Mouse (Mus musculus): ENCODE measurements at regions not wholly inside any gene's neighbourhood (a gene's known extent, or its start where the extent isn't known, plus 50 kb on each side); places are given as distances from the start of the nearest gene placed in this dataset.
A peak's percentile ranks its signal among the peaks of the same experiment; 100 is the strongest.

DNA sequence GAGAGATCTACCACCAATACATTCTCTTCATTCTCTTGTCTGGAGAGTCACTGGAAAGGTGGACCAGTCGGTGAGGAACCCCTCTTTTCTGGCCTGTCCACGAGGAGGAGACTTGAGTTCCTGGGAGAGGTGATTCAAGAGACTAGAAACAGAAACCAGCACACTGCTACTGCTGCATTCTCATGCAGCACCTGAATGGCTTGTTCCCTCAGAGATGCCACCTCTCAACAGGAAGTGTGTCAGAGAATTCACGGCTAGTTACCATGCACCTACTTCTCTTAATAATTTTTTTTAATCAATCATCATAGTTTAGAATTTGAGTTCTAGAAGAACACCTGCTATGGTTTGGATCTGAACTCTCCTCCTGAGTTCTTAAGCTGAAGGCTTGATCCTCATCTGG is 52.0 kb upstream of the Dynlrb2 start:
- no peak; a peak in 1 of 4 replicates for ATAC-seq (replicated peaks in 1 of 2; ENCODE audit: insufficient read depth in 1 of 2, low FRiP score in 2 of 2, low TSS enrichment in 1 of 2, low read depth in 1 of 2, poor library complexity in 2 of 2, severe bottlenecking in 2 of 2)

DNA sequence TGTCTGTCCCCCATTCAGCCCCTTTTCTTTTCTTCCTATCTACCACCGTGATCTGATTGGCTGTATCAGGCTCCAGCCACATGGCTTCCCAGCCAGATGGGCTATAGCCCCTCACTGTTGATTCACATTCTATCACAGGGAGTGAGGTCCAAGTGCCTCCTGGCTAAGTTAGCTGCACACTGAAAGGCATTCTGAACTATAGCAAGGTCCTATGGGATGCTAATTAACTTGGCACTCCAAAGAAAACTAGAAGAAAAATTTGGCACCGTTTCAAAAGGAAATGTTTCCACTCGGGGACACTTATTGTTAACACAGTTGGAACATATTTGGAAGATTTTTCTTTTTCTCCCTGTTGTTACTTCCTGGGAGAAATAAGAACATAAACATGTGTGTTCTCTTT is 53.4 kb upstream of the Dynlrb2 start:
- no peak for ATAC-seq (replicated peaks in 1 of 2; ENCODE audit: insufficient read depth in 1 of 2, low FRiP score in 2 of 2, low TSS enrichment in 1 of 2, low read depth in 1 of 2, poor library complexity in 2 of 2, severe bottlenecking in 2 of 2)

DNA sequence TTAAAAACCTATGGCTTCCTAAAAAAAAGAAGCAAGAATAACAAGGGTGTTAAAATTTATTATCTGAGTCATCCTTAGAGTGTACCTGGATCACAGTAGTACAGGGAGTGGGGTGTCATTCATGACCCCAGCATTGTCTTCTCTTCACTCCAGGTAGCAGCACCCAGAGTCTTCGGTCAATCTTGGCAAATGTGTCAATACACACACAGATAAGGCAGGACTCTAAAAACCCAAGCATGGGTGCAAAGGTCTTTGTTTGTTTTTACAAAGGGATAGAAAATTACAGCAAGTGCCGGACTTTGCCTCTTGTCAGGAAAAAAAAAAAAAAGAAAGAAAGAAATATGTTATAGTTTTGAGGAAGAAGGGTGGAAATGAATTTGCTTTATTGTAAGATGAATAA is 57.3 kb upstream of the Dynlrb2 start:
- no peak for ATAC-seq (replicated peaks in 1 of 2; ENCODE audit: insufficient read depth in 1 of 2, low FRiP score in 2 of 2, low TSS enrichment in 1 of 2, low read depth in 1 of 2, poor library complexity in 2 of 2, severe bottlenecking in 2 of 2)

DNA sequence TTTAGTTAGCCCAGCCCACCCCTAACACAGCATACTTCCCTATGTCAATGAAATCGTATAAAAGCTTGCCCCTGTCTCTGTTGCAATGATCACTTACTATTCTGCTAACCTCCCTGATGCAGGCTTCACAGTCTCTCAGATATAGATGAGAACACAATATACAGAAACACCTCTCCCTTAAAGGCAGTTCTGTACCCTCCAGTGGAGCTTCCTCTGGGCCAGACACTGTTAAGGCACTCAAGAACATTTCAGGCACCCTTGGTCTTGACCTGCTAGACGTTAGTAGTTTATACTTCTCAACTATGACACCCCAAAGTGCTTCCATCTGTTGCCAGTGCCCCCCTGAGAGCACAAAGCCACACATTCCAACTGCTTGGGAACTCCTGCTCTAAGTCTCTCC is 61.9 kb upstream of the Dynlrb2 start:
- no peak for ATAC-seq (replicated peaks in 1 of 2; ENCODE audit: insufficient read depth in 1 of 2, low FRiP score in 2 of 2, low TSS enrichment in 1 of 2, low read depth in 1 of 2, poor library complexity in 2 of 2, severe bottlenecking in 2 of 2)

DNA sequence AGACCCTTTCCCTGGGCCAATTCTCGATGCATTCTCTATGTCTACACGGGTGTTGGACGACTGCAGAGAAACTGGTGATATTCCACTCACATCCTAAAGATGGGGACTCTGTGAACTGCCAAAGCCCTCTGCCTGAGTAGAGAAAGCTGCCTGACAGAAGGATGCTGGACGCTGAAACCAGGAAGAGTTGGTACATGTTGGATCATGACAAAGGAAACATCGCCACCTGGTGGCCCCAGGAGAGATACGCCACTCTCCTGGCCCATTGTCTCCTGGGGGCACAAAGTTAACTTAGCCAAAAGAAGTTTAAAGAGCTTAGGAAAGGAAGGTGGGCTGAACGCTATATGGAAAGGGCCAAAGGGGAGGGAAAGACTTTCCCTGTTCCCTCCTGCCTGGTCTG is 65.9 kb upstream of the Dynlrb2 start:
- ATAC-seq (replicated peaks in 1 of 2; ENCODE audit: insufficient read depth in 1 of 2, low FRiP score in 2 of 2, low TSS enrichment in 1 of 2, low read depth in 1 of 2, poor library complexity in 2 of 2, severe bottlenecking in 2 of 2): peak; percentile 82 to 92

DNA sequence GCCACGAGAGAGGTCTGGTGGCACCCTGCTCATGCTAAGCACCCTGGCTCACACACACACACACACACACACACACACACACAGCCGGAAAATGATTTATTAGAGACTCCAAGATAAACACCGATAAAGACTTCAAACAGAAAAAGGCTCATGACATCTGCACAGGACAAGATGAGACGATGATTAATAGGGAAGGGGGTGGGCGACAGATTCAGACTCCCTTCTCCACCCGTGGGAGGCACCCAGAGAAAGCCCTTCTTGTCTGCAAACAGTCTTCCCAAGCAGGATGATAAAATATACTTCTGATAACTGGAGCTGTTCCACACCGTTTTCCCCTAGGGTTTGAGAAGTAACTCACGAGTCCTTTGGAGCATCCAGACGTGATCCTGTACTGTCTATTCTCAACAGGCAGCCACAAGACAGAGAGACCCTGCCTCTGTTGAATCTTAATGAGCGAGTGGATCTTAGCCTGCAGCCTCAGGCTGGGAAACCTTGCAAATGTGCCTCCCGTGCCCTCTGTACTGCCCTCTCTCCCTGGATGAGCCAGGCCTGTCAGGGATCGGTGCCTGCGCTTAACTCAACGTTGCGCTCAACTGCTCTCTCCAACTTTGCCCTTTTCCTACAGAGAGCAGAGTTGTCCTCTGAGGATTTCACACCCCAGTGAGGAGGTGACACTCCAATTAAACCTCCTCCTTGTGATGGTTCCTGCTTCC is 69.3 kb upstream of the Dynlrb2 start:
- no peak for ATAC-seq (replicated peaks in 1 of 2; ENCODE audit: insufficient read depth in 1 of 2, low FRiP score in 2 of 2, low TSS enrichment in 1 of 2, low read depth in 1 of 2, poor library complexity in 2 of 2, severe bottlenecking in 2 of 2)

DNA sequence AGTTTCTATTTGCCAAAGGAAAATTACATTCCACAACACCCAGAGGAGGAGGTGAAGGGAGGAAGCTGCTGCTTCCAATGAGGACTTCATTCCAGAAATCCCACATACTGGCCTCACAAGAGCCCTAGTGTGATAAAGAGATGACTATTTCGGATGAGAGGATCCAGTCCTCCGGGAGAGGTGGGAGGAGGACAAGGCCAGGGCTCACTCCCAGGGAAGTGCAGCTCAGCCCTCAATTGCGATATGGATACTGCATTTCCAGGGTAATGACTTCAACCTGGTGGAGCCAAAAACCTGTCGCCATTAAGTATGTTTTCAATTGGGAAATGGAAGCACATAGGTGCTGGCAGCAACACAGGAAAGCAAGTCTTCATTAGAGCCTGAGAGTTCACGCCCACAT is 74.7 kb upstream of the Dynlrb2 start:
- ATAC-seq (replicated peaks in 1 of 2; ENCODE audit: insufficient read depth in 1 of 2, low FRiP score in 2 of 2, low TSS enrichment in 1 of 2, low read depth in 1 of 2, poor library complexity in 2 of 2, severe bottlenecking in 2 of 2): no peak

DNA sequence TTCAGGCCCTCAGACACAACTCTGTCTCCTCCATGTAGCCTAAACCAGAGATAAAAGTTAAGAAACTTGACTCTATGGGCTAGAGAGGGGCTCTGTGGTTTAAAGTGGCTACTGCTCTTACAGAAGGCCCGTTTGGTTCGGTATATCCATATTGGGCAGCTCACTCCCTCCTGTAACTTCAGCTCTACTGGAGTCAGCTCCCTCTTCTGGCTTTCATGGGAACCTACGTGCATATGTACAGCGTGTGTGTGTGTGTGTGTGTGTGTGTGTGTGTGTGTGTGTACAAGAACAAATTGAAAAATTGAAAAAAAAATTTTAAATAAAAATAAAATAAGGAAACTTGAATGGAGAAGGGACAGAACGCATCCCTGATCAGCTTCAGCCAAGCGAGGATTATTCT is 75.1 kb upstream of the Dynlrb2 start:
- no peak for ATAC-seq (replicated peaks in 1 of 2; ENCODE audit: insufficient read depth in 1 of 2, low FRiP score in 2 of 2, low TSS enrichment in 1 of 2, low read depth in 1 of 2, poor library complexity in 2 of 2, severe bottlenecking in 2 of 2)

DNA sequence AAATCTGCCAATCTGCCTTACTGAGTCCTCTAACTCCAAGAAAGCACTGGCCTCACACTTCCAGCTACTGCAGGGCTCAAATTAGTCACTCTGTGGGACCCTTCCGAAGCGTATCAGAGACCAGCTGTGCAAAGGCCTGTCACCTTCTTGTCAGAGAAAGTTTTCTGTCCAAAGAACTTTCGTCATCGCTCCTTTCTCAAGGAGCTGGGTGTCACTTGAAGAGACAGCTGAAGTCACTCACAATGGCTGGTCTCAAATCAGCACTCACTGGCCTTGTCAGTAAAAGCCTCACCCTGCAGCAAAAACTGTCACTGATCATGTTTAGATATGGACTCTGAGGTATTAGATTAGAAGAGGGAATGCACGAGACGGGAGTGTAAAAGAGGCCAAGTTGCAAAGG is 81.9 kb upstream of the Dynlrb2 start:
- ATAC-seq (replicated peaks in 1 of 2; ENCODE audit: insufficient read depth in 1 of 2, low FRiP score in 2 of 2, low TSS enrichment in 1 of 2, low read depth in 1 of 2, poor library complexity in 2 of 2, severe bottlenecking in 2 of 2): no peak

DNA sequence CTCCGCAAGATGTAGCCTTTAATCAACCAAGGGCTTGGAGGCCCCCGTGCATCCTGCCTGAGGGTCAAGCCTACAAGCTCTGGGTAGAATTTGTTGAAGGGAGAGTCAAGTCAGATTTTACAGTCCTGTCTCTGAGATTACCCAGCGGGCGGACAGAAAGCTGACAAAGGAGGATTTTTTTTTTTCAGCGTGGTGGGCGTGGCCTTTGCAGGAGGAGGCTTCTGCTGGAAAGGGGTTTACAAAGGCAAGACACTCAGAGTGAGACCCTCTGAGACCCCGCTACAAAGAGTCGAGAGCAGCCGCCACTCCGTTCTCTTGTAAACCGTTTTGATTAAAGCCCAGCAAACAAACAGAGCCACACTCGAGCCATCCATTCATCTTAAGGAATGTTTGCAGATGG is 92.1 kb upstream of the Dynlrb2 start:
- ATAC-seq (replicated peaks in 1 of 2; ENCODE audit: insufficient read depth in 1 of 2, low FRiP score in 2 of 2, low TSS enrichment in 1 of 2, low read depth in 1 of 2, poor library complexity in 2 of 2, severe bottlenecking in 2 of 2): no peak

DNA sequence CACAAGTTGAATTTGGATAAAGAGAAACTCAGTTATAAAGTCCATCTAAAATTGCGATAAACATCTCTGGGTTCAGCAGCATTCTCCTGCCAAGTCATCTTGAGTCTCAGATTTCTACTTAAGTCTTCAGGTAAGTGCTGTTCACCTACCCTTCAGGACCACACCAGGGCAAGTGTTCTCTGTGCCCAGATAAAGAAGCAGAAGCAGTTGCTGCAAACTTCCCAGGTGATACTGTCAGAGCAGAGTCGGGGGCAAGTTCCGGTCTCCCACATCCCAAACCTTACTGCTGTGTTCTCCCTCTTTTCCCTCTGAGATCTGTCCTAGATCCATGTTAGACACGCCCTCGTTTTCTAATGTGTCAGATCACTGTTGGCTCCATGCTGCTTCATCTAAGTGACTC is 94.7 kb upstream of the Dynlrb2 start:
- no peak for ATAC-seq (replicated peaks in 1 of 2; ENCODE audit: insufficient read depth in 1 of 2, low FRiP score in 2 of 2, low TSS enrichment in 1 of 2, low read depth in 1 of 2, poor library complexity in 2 of 2, severe bottlenecking in 2 of 2)

DNA sequence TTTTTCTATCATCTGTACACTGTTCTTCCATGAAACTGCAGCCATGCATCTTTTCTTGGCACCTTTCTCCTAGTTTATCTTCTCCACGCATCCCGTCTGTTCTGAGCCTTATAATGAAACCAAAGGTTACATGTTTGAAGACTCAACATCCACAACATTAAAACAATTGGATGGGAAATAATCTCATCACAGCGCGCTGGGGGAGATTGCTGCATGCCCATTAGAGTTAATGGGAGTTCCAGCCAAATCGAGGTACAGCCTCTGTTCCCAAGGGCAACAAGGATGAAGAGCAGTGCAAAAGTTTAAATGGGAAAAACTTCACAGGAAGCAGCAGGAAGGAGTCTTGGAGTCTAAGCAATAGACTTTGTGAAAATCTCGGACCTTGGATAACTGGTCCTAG is 95.8 kb upstream of the Dynlrb2 start:
- ATAC-seq (replicated peaks in 1 of 2; ENCODE audit: insufficient read depth in 1 of 2, low FRiP score in 2 of 2, low TSS enrichment in 1 of 2, low read depth in 1 of 2, poor library complexity in 2 of 2, severe bottlenecking in 2 of 2): no peak

DNA sequence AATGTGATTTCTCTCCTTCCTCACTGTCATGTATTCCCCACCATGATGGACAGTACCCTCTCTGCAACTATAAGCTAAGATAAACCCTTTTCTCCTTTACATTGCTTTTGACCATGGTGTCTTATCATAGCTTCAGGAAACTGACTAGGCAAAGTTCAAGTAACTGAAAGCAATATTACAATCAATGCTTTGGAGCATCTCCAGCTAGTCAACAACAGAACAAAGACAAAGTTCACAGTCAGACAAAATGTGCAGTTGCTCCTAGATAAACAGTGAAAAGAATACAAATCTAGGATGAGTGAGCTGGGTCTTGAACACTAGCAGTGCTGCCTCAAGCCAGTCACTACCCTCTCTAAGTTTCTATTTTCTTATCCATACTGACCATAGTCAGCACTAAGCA is 100.2 kb upstream of the Dynlrb2 start:
- ATAC-seq (replicated peaks in 1 of 2; ENCODE audit: insufficient read depth in 1 of 2, low FRiP score in 2 of 2, low TSS enrichment in 1 of 2, low read depth in 1 of 2, poor library complexity in 2 of 2, severe bottlenecking in 2 of 2): no peak

DNA sequence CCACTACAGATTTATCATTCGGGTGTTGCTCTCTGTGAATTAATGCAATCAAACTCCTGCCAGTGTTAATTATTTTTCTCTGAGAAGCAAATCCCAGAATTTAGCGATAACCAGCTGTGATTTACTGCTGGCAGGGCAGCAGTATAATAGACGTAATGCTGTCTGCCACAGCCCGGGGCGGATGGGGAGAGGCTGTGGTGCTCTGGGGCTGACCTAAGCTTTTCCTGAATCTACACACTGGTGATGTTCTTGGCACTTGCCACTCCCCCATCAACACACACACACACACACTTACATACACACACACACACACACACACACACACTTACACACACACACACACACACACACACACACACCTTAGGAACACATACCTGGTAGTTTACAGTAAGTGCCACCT is 101.4 kb upstream of the Dynlrb2 start:
- no peak for ATAC-seq (replicated peaks in 1 of 2; ENCODE audit: insufficient read depth in 1 of 2, low FRiP score in 2 of 2, low TSS enrichment in 1 of 2, low read depth in 1 of 2, poor library complexity in 2 of 2, severe bottlenecking in 2 of 2)

DNA sequence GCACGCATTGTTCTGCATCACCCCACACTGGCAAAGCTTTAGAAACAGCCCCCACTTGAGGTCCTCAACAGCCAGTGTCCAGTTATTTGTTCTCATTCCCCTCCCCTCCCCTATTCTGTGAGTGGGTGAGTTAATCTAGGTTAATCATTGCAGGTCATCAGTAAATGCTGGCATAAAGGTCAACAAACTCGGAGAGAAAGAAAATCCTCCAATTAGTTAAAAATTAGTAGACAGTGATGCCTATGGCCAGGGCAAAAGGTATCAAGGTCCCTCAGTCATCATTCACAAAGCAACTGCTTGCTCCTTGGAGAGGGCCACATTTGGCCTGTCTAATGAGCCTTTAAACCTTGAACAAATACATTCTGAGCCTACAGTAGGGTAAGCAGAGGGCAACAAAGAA is 105.3 kb upstream of the Dynlrb2 start:
- no peak for ATAC-seq (replicated peaks in 1 of 2; ENCODE audit: insufficient read depth in 1 of 2, low FRiP score in 2 of 2, low TSS enrichment in 1 of 2, low read depth in 1 of 2, poor library complexity in 2 of 2, severe bottlenecking in 2 of 2)

DNA sequence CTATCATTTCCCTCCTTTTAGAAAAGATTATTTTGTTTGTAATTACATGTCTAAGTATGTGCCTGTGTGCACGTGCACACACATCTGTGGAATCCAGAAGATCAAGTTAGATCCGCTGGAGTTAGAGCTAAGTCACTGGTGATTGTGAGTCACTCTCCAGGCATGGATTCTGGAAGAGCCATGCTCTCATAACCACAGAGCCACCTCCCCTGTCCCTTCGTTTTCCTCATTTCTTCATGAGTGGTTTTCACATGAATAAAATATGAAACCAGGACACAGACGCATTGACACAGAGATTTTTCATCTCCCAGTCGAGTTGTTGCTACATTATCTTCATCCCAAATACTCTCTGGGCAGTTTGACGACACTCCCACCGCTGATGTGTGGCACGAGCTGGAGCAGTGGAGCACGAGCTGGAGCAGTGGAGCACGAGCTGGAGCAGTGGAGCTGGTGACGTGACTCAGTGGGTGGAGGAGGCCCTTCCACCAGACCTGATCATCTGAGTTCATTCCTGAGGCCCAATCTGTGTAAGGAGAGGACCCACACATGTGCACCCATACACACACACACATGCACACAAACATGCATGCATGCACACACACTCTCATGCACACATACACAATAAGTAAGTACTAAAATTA is 106.1 kb upstream of the Dynlrb2 start:
- no peak for ATAC-seq (replicated peaks in 1 of 2; ENCODE audit: insufficient read depth in 1 of 2, low FRiP score in 2 of 2, low TSS enrichment in 1 of 2, low read depth in 1 of 2, poor library complexity in 2 of 2, severe bottlenecking in 2 of 2)

DNA sequence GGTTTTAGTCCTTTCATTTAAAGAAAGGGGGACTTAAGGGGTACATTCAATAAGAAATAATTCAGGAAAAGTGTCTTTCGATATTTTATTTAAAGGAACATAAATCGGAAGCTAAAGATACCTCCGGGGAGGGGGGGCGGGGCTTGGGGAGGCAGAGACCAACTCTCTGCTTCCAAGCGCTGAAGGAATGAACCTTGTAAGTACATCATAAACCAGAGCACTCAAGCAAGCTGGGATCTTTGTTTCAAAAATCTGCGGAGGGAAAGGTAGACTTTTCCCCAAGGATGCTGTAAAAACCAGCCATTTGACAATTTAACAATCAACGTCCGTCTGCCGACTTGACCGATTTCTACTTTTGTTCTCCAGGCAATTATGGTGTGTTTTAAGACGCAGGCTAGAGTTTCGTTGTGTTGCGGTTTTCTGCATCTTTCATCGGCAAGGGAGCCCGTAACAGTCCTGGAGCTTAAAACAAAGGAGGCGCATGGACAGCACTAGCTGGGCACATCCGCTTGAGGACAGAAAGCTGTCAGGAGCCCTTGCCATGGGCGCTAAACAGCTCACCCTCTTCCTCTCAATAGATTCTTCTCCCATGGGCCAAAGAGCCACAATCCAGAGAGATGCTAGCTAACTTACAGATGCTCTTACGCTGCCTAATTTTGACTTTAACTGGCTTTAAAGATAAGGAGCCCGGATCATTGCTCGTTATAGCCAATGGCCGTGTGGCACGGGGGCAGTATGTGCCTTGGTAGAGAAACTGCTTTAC is 119.4 kb upstream of the Dynlrb2 start:
- ATAC-seq (replicated peaks in 1 of 2; ENCODE audit: insufficient read depth in 1 of 2, low FRiP score in 2 of 2, low TSS enrichment in 1 of 2, low read depth in 1 of 2, poor library complexity in 2 of 2, severe bottlenecking in 2 of 2): no peak

DNA sequence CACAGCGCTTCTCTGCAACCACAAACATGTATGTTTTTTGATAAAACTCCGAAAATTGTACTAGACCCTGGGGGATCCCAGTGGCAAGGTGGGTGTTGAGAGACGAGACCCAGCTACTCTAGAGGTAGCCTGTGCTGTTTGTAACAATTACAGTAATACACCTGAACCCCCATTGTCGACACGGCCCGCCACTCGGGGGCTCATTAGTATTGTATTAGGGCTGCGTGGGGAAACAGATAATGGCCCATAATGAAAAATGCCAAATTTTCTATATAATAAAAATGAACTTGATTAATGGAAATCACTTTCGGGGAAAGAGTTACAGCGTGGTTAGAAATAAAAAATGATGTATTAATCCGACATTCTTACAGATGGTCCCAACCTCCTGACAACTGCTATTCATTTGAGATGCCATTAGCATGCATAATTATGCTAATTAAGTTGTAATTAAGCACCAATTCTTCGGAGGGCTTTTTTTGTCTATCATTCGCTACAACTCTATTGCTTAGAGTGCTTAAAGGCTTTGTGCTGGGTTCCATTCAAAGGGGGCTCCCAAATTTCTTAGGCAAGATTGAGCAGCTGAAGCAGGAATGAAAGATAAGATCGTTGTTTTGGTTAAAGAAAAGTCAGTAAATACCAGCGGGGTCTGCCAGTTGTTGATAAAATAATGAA is 120.2 kb upstream of the Dynlrb2 start:
- ATAC-seq (replicated peaks in 1 of 2; ENCODE audit: insufficient read depth in 1 of 2, low FRiP score in 2 of 2, low TSS enrichment in 1 of 2, low read depth in 1 of 2, poor library complexity in 2 of 2, severe bottlenecking in 2 of 2): no peak

Measured in hematopoietic stem cell, adult 5-6 weeks (primary cell).